Mouse (Mus musculus): ENCODE measurements at regions not wholly inside any gene's neighbourhood (a gene's known extent, or its start where the extent isn't known, plus 50 kb on each side); places are given as distances from the start of the nearest gene placed in this dataset.
A peak's percentile ranks its signal among the peaks of the same experiment; 100 is the strongest.

GRCm38 (mm10) chr5:51888404-51888803 is 301.9 kb downstream of the Dhx15 start:
- no peaks in the 10 kb centered on the region for H3K36me3 ChIP-seq (ENCODE audit: control insufficient read depth, insufficient read depth, low read length)
- no peak for DNase-seq (ENCODE audit: extremely low read depth, low read depth, low spot score)
- H3K79me2 ChIP-seq (ENCODE audit: control insufficient read depth, insufficient read depth, low read length) = no peaks in the 10 kb centered on the region
- H3K27me3 ChIP-seq (ENCODE audit: control insufficient read depth, insufficient read depth, low read length) = no peaks in the 10 kb centered on the region
- H3K4me1 ChIP-seq (ENCODE audit: control insufficient read depth, insufficient read depth, low read length) = no peaks in the 10 kb centered on the region
- WGBS = 90% methylated on average over 7 of the region's 7 CpGs
- no peak overlapping the region for H3K9ac ChIP-seq (ENCODE audit: low read depth, low read length)
- no peak for TF ChIP-seq POLR2A (IDR thresholded peaks at IDR 0.05; ENCODE audit: extremely low read depth, insufficient read depth, low read length)
- no peak for TF ChIP-seq CTCF (IDR thresholded peaks at IDR 0.05; ENCODE audit: low read depth, low read length)
- H3K27ac ChIP-seq (replicated peaks; ENCODE audit: insufficient read depth, low read depth, low read length) = no peak overlapping the region
- no peak overlapping the region for H3K4me3 ChIP-seq (ENCODE audit: insufficient read depth, low read depth, low read length)

- no peaks in the 10 kb centered on the region for H3K36me3 ChIP-seq (ENCODE audit: control insufficient read depth, insufficient read depth, low read length)
- no peaks in the 10 kb centered on the region for H3K27me3 ChIP-seq (ENCODE audit: control insufficient read depth, insufficient read depth, low read length)
- H3K27ac ChIP-seq (replicated peaks; ENCODE audit: insufficient read depth, low read depth, low read length) = no peak overlapping the region
- no peak for DNase-seq (ENCODE audit: extremely low read depth, low read depth, low spot score)
- WGBS = 62% methylated on average over 4 of the region's 4 CpGs
- no peaks in the 10 kb centered on the region for H3K4me1 ChIP-seq (ENCODE audit: control insufficient read depth, insufficient read depth, low read length)
- no peaks in the 10 kb centered on the region for H3K79me2 ChIP-seq (ENCODE audit: control insufficient read depth, insufficient read depth, low read length)
- no peak overlapping the region for H3K4me3 ChIP-seq (ENCODE audit: insufficient read depth, low read depth, low read length)
- TF ChIP-seq POLR2A (IDR thresholded peaks at IDR 0.05; ENCODE audit: extremely low read depth, insufficient read depth, low read length) = no peak
- no peak for TF ChIP-seq CTCF (IDR thresholded peaks at IDR 0.05; ENCODE audit: low read depth, low read length)
- no peak overlapping the region for H3K9ac ChIP-seq (ENCODE audit: low read depth, low read length)
Measured at GRCm38 (mm10) chr5:51882594-51882993, 307.7 kb downstream of the Dhx15 start.

- 68% methylated on average over 3 of the region's 3 CpGs for WGBS
- no peak for TF ChIP-seq CTCF (IDR thresholded peaks at IDR 0.05; ENCODE audit: low read depth, low read length)
- TF ChIP-seq POLR2A (IDR thresholded peaks at IDR 0.05; ENCODE audit: extremely low read depth, insufficient read depth, low read length) = no peak
- no peak overlapping the region for H3K9ac ChIP-seq (ENCODE audit: low read depth, low read length)
- no peaks in the 10 kb centered on the region for H3K27me3 ChIP-seq (ENCODE audit: control insufficient read depth, insufficient read depth, low read length)
- H3K79me2 ChIP-seq (ENCODE audit: control insufficient read depth, insufficient read depth, low read length) = no peaks in the 10 kb centered on the region
- H3K36me3 ChIP-seq (ENCODE audit: control insufficient read depth, insufficient read depth, low read length) = no peaks in the 10 kb centered on the region
- DNase-seq (ENCODE audit: extremely low read depth, low read depth, low spot score) = no peak
- no peak overlapping the region for H3K27ac ChIP-seq (replicated peaks; ENCODE audit: insufficient read depth, low read depth, low read length)
- no peak overlapping the region for H3K4me3 ChIP-seq (ENCODE audit: insufficient read depth, low read depth, low read length)
- no peaks in the 10 kb centered on the region for H3K4me1 ChIP-seq (ENCODE audit: control insufficient read depth, insufficient read depth, low read length)
Measured at GRCm38 (mm10) chr5:51882173-51882572, 308.1 kb downstream of the Dhx15 start.

- H3K27me3 ChIP-seq (ENCODE audit: control insufficient read depth, insufficient read depth, low read length) = no peaks in the 10 kb centered on the region
- TF ChIP-seq CTCF (IDR thresholded peaks at IDR 0.05; ENCODE audit: low read depth, low read length) (peak; percentile 56), POLR2A (IDR thresholded peaks at IDR 0.05; ENCODE audit: extremely low read depth, insufficient read depth, low read length) (no peak)
- no peak overlapping the region for H3K4me3 ChIP-seq (ENCODE audit: insufficient read depth, low read depth, low read length)
- 13% methylated on average over 2 of the region's 2 CpGs for WGBS
- no peaks in the 10 kb centered on the region for H3K79me2 ChIP-seq (ENCODE audit: control insufficient read depth, insufficient read depth, low read length)
- peak; percentile 87 for DNase-seq (ENCODE audit: extremely low read depth, low read depth, low spot score)
- peaks cover 13% of the 10 kb centered on the region for H3K4me1 ChIP-seq (ENCODE audit: control insufficient read depth, insufficient read depth, low read length)
- no peaks in the 10 kb centered on the region for H3K36me3 ChIP-seq (ENCODE audit: control insufficient read depth, insufficient read depth, low read length)
- no peak overlapping the region for H3K9ac ChIP-seq (ENCODE audit: low read depth, low read length)
- H3K27ac ChIP-seq (replicated peaks; ENCODE audit: insufficient read depth, low read depth, low read length) = no peak overlapping the region
Measured at GRCm38 (mm10) chr5:51876846-51877245, 309.3 kb upstream of the Ppargc1a start.

GRCm38 (mm10) chr5:51873571-51873970 is 306.0 kb upstream of the Ppargc1a start:
- no peak overlapping the region for H3K27ac ChIP-seq (replicated peaks; ENCODE audit: insufficient read depth, low read depth, low read length)
- no peaks in the 10 kb centered on the region for H3K36me3 ChIP-seq (ENCODE audit: control insufficient read depth, insufficient read depth, low read length)
- WGBS = 55% methylated on average over 5 of the region's 5 CpGs
- H3K79me2 ChIP-seq (ENCODE audit: control insufficient read depth, insufficient read depth, low read length) = no peaks in the 10 kb centered on the region
- H3K4me1 ChIP-seq (ENCODE audit: control insufficient read depth, insufficient read depth, low read length) = peaks cover 13% of the 10 kb centered on the region
- TF ChIP-seq POLR2A (IDR thresholded peaks at IDR 0.05; ENCODE audit: extremely low read depth, insufficient read depth, low read length) (no peak), CTCF (IDR thresholded peaks at IDR 0.05; ENCODE audit: low read depth, low read length) (no peak)
- no peaks in the 10 kb centered on the region for H3K27me3 ChIP-seq (ENCODE audit: control insufficient read depth, insufficient read depth, low read length)
- peak; percentile 15 for DNase-seq (ENCODE audit: extremely low read depth, low read depth, low spot score)
- H3K4me3 ChIP-seq (ENCODE audit: insufficient read depth, low read depth, low read length) = no peak overlapping the region
- H3K9ac ChIP-seq (ENCODE audit: low read depth, low read length) = no peak overlapping the region

GRCm38 (mm10) chr5:51871735-51872134 is 304.2 kb upstream of the Ppargc1a start:
- Histone ChIP-seq H3K79me2 (ENCODE audit: control insufficient read depth, insufficient read depth, low read length) (no peaks in the 10 kb centered on the region), H3K4me3 (ENCODE audit: insufficient read depth, low read depth, low read length) (no peak overlapping the region), H3K27ac (replicated peaks; ENCODE audit: insufficient read depth, low read depth, low read length) (no peak overlapping the region), H3K27me3 (ENCODE audit: control insufficient read depth, insufficient read depth, low read length) (no peaks in the 10 kb centered on the region), H3K36me3 (ENCODE audit: control insufficient read depth, insufficient read depth, low read length) (no peaks in the 10 kb centered on the region), H3K4me1 (ENCODE audit: control insufficient read depth, insufficient read depth, low read length) (peaks cover 13% of the 10 kb centered on the region), H3K9ac (ENCODE audit: low read depth, low read length) (no peak overlapping the region)
- DNase-seq (ENCODE audit: extremely low read depth, low read depth, low spot score) = no peak
- TF ChIP-seq POLR2A (IDR thresholded peaks at IDR 0.05; ENCODE audit: extremely low read depth, insufficient read depth, low read length) = no peak
- TF ChIP-seq CTCF (IDR thresholded peaks at IDR 0.05; ENCODE audit: low read depth, low read length) = no peak
- WGBS = 98% methylated on average over 12 of the region's 12 CpGs
